Mouse (Mus musculus) forelimb bud, embryonic 11.5 days (tissue): ENCODE measurements around the gene Gna15.

Source experiments
- DNase-seq: peaks from one replicate; pipeline ENCODE4 v3.0.0-alpha.2; 2012; ENCODE audit warnings: low read depth, low spot score

Gna15 gene

GRCm38 (mm10) chr10:81553807-81554755 is 30.1 kb upstream of the Gna15 start:
- DNase-seq = no peak

GRCm38 (mm10) chr10:81553232-81553631 is 29.2 kb upstream of the Gna15 start:
- DNase-seq = no peak

GRCm38 (mm10) chr10:81551597-81552102 is 27.6 kb upstream of the Gna15 start:
- peak; percentile 81 for DNase-seq

- DNase-seq = peak; percentile 75
These were observed 26.2 kb upstream of the Gna15 start for GRCm38 (mm10) chr10:81550257-81550656.

GRCm38 (mm10) chr10:81548944-81549343 is 24.9 kb upstream of the Gna15 start:
- DNase-seq = no peak

GRCm38 (mm10) chr10:81546788-81547571 is 23.0 kb upstream of the Gna15 start:
- DNase-seq = no peak

- no peak for DNase-seq
These were observed 22.3 kb upstream of the Gna15 start for GRCm38 (mm10) chr10:81546332-81546731.

- DNase-seq = peak; percentile 99
These were observed 21.2 kb upstream of the Gna15 start, which contains the start of gene Gna11 for GRCm38 (mm10) chr10:81545161-81545747. Gene Gna11 (minus strand): TSS chr10:81545190.

GRCm38 (mm10) chr10:81544296-81545160 is 20.5 kb upstream of the Gna15 start:
- DNase-seq = no peak

GRCm38 (mm10) chr10:81543633-81544032 is 19.6 kb upstream of the Gna15 start:
- no peak for DNase-seq

GRCm38 (mm10) chr10:81542727-81543460 is 18.9 kb upstream of the Gna15 start:
- no peak for DNase-seq

- DNase-seq = no peak
These were observed 17.8 kb upstream of the Gna15 start for GRCm38 (mm10) chr10:81541803-81542202.

GRCm38 (mm10) chr10:81541363-81541762 is 17.3 kb upstream of the Gna15 start:
- DNase-seq = no peak

- no peak for DNase-seq
These were observed 14.5 kb upstream of the Gna15 start for GRCm38 (mm10) chr10:81538321-81539048.

- DNase-seq = no peak
These were observed 13.4 kb upstream of the Gna15 start for GRCm38 (mm10) chr10:81537429-81537828.

GRCm38 (mm10) chr10:81536734-81537133 is 12.7 kb upstream of the Gna15 start:
- DNase-seq = no peak

GRCm38 (mm10) chr10:81534826-81535225 is 10.8 kb upstream of the Gna15 start:
- DNase-seq = no peak

- peak; percentile 73 for DNase-seq
These were observed 2.8 kb upstream of the Gna15 start for GRCm38 (mm10) chr10:81526779-81527178.

- DNase-seq = no peak
These were observed 1.1 kb upstream of the Gna15 start for GRCm38 (mm10) chr10:81525017-81525694.
